Mouse (Mus musculus) urinary bladder, postnatal 4 days (tissue): Measurements from ENCODE around the gene Col6a1.

Source experiments
- DNase-seq, 2 experiments: peaks; one replicate each; pipeline ENCODE4 v3.0.0; 2021 to 2022; ENCODE audit warnings: low spot score in 2 of 2

Col6a1 gene

GRCm38 (mm10) chr10:76725097-76725496, 871 bp downstream of the Col6a1 start:
- peak in 1 of 2 experiments; percentile 19 for DNase-seq

GRCm38 (mm10) chr10:76724231-76724736, 1.7 kb downstream of the Col6a1 start:
- DNase-seq, result peak in 1 of 2 experiments; percentile 17

- DNase-seq, result peak in 1 of 2 experiments; percentile 16
Measured at GRCm38 (mm10) chr10:76722751-76723450, 3.1 kb downstream of the Col6a1 start.

- DNase-seq, result no peak
Measured at GRCm38 (mm10) chr10:76721746-76722145, 4.2 kb downstream of the Col6a1 start.

GRCm38 (mm10) chr10:76721216-76721615, 4.8 kb downstream of the Col6a1 start:
- DNase-seq, result peak in 1 of 2 experiments; percentile 60

GRCm38 (mm10) chr10:76717631-76718030, 8.3 kb downstream of the Col6a1 start:
- DNase-seq, result no peak

- no peak for DNase-seq
Measured at GRCm38 (mm10) chr10:76717026-76717425, 8.9 kb downstream of the Col6a1 start.

GRCm38 (mm10) chr10:76714303-76714702, 11.7 kb downstream of the Col6a1 start:
- no peak for DNase-seq

- DNase-seq, result no peak
Measured at GRCm38 (mm10) chr10:76712500-76712899, 13.5 kb downstream of the Col6a1 start.

- no peak for DNase-seq
Measured at GRCm38 (mm10) chr10:76711331-76711730, 14.6 kb downstream of the Col6a1 start.

GRCm38 (mm10) chr10:76708465-76708864, 17.5 kb downstream of the Col6a1 start:
- no peak for DNase-seq

- DNase-seq, result no peak
Measured at GRCm38 (mm10) chr10:76707584-76707983, 18.4 kb downstream of the Col6a1 start.

GRCm38 (mm10) chr10:76707001-76707400, 19.0 kb downstream of the Col6a1 start:
- DNase-seq, result no peak

- no peak for DNase-seq
Measured at GRCm38 (mm10) chr10:76704358-76704757, 21.6 kb downstream of the Col6a1 start.

- DNase-seq, result no peak
Measured at GRCm38 (mm10) chr10:76701446-76701845, 24.5 kb downstream of the Col6a1 start.

- DNase-seq, result no peak
Measured at GRCm38 (mm10) chr10:76699816-76700215, 26.2 kb downstream of the Col6a1 start.

- no peak for DNase-seq
Measured at GRCm38 (mm10) chr10:76695283-76695885, 30.6 kb downstream of the Col6a1 start.

- DNase-seq, result peak in 1 of 2 experiments; percentile 57
Measured at GRCm38 (mm10) chr10:76694765-76695164, 31.2 kb downstream of the Col6a1 start.

- DNase-seq, result no peak
Measured at GRCm38 (mm10) chr10:76693446-76693845, 32.5 kb downstream of the Col6a1 start.

- no peak for DNase-seq
Measured at GRCm38 (mm10) chr10:76685451-76686017, 40.4 kb downstream of the Col6a1 start.

- DNase-seq, result peak in 1 of 2 experiments; percentile 53
Measured at GRCm38 (mm10) chr10:76683977-76684376, 42.0 kb downstream of the Col6a1 start.

- no peak for DNase-seq
Measured at GRCm38 (mm10) chr10:76683461-76683860, 42.5 kb downstream of the Col6a1 start.

GRCm38 (mm10) chr10:76681882-76682281, 44.1 kb downstream of the Col6a1 start:
- peak in 1 of 2 experiments; percentile 54 for DNase-seq
